Mouse (Mus musculus): ENCODE measurements around the gene Gm4952. TPM values are rescaled to one million over a fixed set of nuclear protein-coding genes. Genes with fewer than 3 reads are reported as not detected.
"Not testable (repeated sequence)": the region's sequence is repeated elsewhere in the genome, so short reads cannot be mapped to it uniquely, and the experiment has no call there.

Gm4952 gene
- polyA plus RNA-seq, 1 experiment, result 0.16 TPM

DNA sequence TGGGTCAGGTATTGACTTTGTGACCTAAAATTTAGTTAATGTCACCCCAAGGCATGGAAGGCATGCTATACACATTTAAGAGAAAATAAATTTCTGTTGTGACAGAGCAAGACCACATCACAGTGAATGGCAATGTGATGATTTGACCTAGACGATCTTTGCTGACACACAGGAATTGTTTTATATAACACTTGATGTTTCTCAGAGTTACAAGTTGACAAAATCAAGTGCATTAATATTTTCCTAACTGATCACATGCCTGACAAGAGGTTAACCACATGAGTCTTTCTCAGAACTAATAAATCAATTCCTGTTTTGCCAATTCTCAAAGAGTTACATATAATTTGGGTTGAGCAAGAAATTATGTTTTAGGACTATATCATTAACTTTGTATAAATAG lies 13.9 kb downstream of the Gm4952 start:
- TF ChIP-seq POLR2A (IDR thresholded peaks at IDR 0.05; ENCODE audit: borderline replicate concordance, insufficient read depth, low read length) (no peak), CTCF (IDR thresholded peaks at IDR 0.05; ENCODE audit: borderline replicate concordance, insufficient read depth, low read depth, low read length) (no peak)
- H3K27ac ChIP-seq (ENCODE audit: insufficient read depth, low read length), result no peak overlapping the region
- 68% methylated on average over 1 of the region's 1 CpGs for WGBS
- DNase-seq, result no peak
- no peak overlapping the region for H3K4me3 ChIP-seq (replicated peaks; ENCODE audit: insufficient read depth, low read depth, low read length)
- no peaks in the 10 kb centered on the region for H3K27me3 ChIP-seq (ENCODE audit: control insufficient read depth, insufficient read depth, low read length)
- H3K4me1 ChIP-seq (ENCODE audit: control insufficient read depth, insufficient read depth, low read length), result no peaks in the 10 kb centered on the region

DNA sequence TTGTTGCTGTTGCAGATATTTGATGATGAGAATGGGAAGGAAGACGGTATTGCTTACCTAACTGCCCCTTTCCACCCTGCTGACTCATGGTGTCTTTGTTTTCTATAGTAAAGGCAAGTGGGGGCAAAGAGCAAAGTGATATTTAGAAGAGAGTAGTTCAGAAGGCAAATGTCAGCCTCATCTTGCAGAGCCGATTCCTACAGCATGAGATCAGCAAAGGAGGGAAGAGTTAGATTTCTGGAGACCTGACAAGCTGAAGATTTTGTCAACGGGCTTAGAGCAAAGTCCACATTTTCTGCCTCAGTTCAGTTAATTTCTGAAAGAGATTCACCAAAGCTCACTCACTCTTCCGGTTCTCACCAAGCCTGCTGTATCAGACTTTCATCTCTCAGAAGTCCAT lies 33.4 kb downstream of the Gm4952 start, which contains the start of gene Glyat:
Gene Glyat, plus strand, starts transcription at position 133 of the 400 bp plus-strand sequence.
- H3K27me3 ChIP-seq (ENCODE audit: control insufficient read depth, insufficient read depth, low read length), result no peaks in the 10 kb centered on the region
- H3K4me3 ChIP-seq (replicated peaks; ENCODE audit: insufficient read depth, low read depth, low read length), result no peak within 1 kb of the TSS
- 75% methylated on average over 4 of the region's 4 CpGs for WGBS
- H3K4me1 ChIP-seq (ENCODE audit: control insufficient read depth, insufficient read depth, low read length), result no peaks in the 10 kb centered on the region
- DNase-seq, result no peak
- TF ChIP-seq POLR2A (IDR thresholded peaks at IDR 0.05; ENCODE audit: borderline replicate concordance, insufficient read depth, low read length) (no peak), CTCF (IDR thresholded peaks at IDR 0.05; ENCODE audit: borderline replicate concordance, insufficient read depth, low read depth, low read length) (no peak)
- H3K27ac ChIP-seq (ENCODE audit: insufficient read depth, low read length), result no peak within 1 kb of the TSS

DNA sequence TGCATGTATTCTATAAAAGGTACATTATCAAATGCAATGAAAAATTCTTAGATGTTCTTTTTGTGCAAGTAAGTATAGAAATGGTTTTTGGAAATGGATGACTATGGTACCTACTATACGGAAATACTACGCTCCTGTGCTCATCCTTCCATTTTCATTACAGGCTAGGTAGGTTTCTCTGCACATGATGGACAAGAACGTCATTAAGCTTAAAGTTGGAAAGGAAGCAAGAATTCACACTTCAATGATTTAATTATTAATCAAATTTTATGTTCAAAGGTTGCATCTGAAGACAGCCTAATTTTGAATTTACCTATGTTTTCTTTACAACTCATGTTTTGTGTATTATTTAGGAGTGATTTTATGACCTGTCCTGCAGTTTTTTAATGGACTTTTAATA lies 34.5 kb downstream of the Gm4952 start:
- Histone ChIP-seq H3K27me3 (ENCODE audit: control insufficient read depth, insufficient read depth, low read length) (no peaks in the 10 kb centered on the region), H3K4me1 (ENCODE audit: control insufficient read depth, insufficient read depth, low read length) (no peaks in the 10 kb centered on the region), H3K4me3 (replicated peaks; ENCODE audit: insufficient read depth, low read depth, low read length) (no peak overlapping the region), H3K27ac (ENCODE audit: insufficient read depth, low read length) (no peak overlapping the region)
- DNase-seq, result no peak
- 81% methylated on average over 3 of the region's 3 CpGs for WGBS
- TF ChIP-seq POLR2A (IDR thresholded peaks at IDR 0.05; ENCODE audit: borderline replicate concordance, insufficient read depth, low read length) (no peak), CTCF (IDR thresholded peaks at IDR 0.05; ENCODE audit: borderline replicate concordance, insufficient read depth, low read depth, low read length) (no peak)

DNA sequence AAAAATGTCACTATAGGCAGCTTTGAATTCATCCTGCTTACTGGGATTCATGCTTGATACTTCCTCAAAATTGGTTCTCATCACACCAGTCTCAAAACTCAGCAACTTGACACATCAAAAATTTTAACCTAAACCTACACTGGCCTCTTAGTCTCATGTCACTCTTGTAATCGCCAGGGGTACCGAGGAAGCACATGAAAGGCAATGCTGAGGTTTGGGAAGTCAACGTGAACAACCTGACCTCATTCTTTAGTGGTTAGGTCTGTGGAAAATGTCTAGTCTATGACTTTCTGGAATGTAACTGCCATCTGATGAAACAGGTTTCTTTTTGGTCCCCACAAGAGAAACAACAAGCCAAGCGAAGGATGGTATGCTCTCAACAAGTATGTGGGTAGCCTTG lies 35.2 kb downstream of the Gm4952 start:
- Histone ChIP-seq H3K27me3 (ENCODE audit: control insufficient read depth, insufficient read depth, low read length) (no peaks in the 10 kb centered on the region), H3K4me3 (replicated peaks; ENCODE audit: insufficient read depth, low read depth, low read length) (no peak overlapping the region), H3K27ac (ENCODE audit: insufficient read depth, low read length) (no peak overlapping the region), H3K4me1 (ENCODE audit: control insufficient read depth, insufficient read depth, low read length) (no peaks in the 10 kb centered on the region)
- 88% methylated on average over 4 of the region's 4 CpGs for WGBS
- no peak for DNase-seq
- TF ChIP-seq CTCF (IDR thresholded peaks at IDR 0.05; ENCODE audit: borderline replicate concordance, insufficient read depth, low read depth, low read length), result no peak
- no peak for TF ChIP-seq POLR2A (IDR thresholded peaks at IDR 0.05; ENCODE audit: borderline replicate concordance, insufficient read depth, low read length)

DNA sequence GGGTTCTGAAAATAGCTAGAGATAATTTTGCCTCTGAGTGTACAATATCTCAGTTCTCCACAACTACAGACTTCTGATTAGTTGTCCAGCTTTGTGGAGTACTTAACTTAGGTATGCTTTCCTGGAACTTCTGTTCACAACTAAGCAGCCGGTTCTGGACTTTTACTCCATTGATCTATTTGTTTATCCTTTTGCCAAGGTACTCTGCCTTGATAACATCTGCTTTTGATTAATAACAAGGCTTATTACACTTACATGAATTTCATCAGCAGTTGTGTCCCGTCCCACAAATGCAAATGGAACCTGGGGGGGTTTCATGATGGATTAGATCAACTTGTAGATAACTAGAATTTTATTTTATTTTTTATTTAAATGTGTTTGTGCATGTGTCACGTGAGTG lies 37.1 kb downstream of the Gm4952 start:
- WGBS, result 67% methylated on average over 3 of the region's 3 CpGs
- DNase-seq, result no peak
- no peak overlapping the region for H3K4me3 ChIP-seq (replicated peaks; ENCODE audit: insufficient read depth, low read depth, low read length)
- H3K27me3 ChIP-seq (ENCODE audit: control insufficient read depth, insufficient read depth, low read length), result no peaks in the 10 kb centered on the region
- TF ChIP-seq CTCF (IDR thresholded peaks at IDR 0.05; ENCODE audit: borderline replicate concordance, insufficient read depth, low read depth, low read length), result no peak
- H3K4me1 ChIP-seq (ENCODE audit: control insufficient read depth, insufficient read depth, low read length), result no peaks in the 10 kb centered on the region
- no peak overlapping the region for H3K27ac ChIP-seq (ENCODE audit: insufficient read depth, low read length)

DNA sequence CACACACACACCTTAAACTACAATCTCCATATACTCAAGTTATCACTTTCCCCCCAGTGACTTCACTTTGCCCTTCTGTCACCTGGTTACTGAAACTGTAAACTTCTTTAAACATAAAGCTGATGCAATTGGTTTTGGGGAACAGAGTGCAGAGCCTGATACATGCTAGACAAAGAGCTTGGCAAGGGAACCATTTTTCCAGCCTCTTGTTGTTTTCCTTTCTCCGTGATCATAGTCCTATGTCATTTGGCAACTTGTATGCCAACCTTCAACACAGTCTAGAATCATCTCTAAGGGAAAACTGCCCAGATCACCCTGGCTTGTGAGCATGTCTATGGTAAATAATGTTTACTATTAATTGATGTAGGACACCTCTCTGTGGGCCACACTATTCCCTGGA lies 38.3 kb downstream of the Gm4952 start:
- Histone ChIP-seq H3K27me3 (ENCODE audit: control insufficient read depth, insufficient read depth, low read length) (no peaks in the 10 kb centered on the region), H3K4me3 (replicated peaks; ENCODE audit: insufficient read depth, low read depth, low read length) (no peak overlapping the region), H3K4me1 (ENCODE audit: control insufficient read depth, insufficient read depth, low read length) (no peaks in the 10 kb centered on the region), H3K27ac (ENCODE audit: insufficient read depth, low read length) (no peak overlapping the region)
- WGBS, result 52% methylated on average over 1 of the region's 1 CpGs
- no peak for DNase-seq
- TF ChIP-seq POLR2A (IDR thresholded peaks at IDR 0.05; ENCODE audit: borderline replicate concordance, insufficient read depth, low read length), result no peak
- TF ChIP-seq CTCF (IDR thresholded peaks at IDR 0.05; ENCODE audit: borderline replicate concordance, insufficient read depth, low read depth, low read length), result no peak

DNA sequence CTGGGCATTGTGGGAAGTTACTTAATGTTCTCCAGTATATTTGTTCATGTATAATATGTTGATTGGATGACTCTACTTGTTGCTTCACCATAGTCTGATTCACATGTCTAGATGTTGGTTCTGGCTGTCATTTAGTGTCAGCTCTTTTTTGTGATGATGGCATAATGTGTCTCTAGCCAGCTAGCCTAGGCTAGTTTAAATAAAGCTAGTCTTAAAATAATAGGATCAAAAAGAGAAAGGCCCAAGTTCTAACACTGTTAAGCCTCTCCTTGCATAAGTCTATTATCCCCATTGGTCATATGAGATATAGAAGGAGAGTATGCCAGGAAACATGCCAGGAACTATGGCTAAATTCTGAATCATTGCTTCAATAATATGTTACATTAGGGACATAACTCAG lies 49.7 kb downstream of the Gm4952 start:
- H3K4me1 ChIP-seq (ENCODE audit: control insufficient read depth, insufficient read depth, low read length), result no peaks in the 10 kb centered on the region
- no peak for TF ChIP-seq CTCF (IDR thresholded peaks at IDR 0.05; ENCODE audit: borderline replicate concordance, insufficient read depth, low read depth, low read length)
- TF ChIP-seq POLR2A (IDR thresholded peaks at IDR 0.05; ENCODE audit: borderline replicate concordance, insufficient read depth, low read length), result no peak
- H3K27me3 ChIP-seq (ENCODE audit: control insufficient read depth, insufficient read depth, low read length), result no peaks in the 10 kb centered on the region
- DNase-seq, result no peak
- H3K27ac ChIP-seq (ENCODE audit: insufficient read depth, low read length), result no peak overlapping the region
- H3K4me3 ChIP-seq (replicated peaks; ENCODE audit: insufficient read depth, low read depth, low read length), result no peak overlapping the region

DNA sequence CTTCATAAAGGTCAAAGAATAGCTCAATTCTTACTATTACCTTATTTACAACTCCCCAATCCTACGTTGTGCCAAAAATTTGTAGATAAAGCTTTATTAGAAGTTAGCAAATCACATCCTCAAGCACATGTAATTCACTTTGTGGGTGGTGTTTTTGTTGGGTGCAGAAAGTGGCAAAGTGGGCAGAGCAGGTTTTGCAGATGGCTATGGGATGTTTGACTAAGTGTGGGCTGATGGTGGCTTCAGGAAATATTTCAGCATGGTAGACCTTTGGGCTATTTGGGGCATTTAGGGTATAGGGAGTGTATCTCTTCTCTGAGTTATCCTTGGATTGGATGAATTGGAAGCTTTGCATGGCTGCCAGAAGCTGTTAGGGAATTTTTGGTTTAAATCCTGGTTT lies 66.4 kb downstream of the Gm4952 start:
- DNase-seq, result no peak
- H3K4me1 ChIP-seq (ENCODE audit: control insufficient read depth, insufficient read depth, low read length), result no peaks in the 10 kb centered on the region
- WGBS, result 69% methylated on average over 1 of the region's 1 CpGs
- TF ChIP-seq CTCF (IDR thresholded peaks at IDR 0.05; ENCODE audit: borderline replicate concordance, insufficient read depth, low read depth, low read length) (no peak), POLR2A (IDR thresholded peaks at IDR 0.05; ENCODE audit: borderline replicate concordance, insufficient read depth, low read length) (no peak)
- H3K27me3 ChIP-seq (ENCODE audit: control insufficient read depth, insufficient read depth, low read length), result no peaks in the 10 kb centered on the region
- no peak overlapping the region for H3K4me3 ChIP-seq (replicated peaks; ENCODE audit: insufficient read depth, low read depth, low read length)
- no peak overlapping the region for H3K27ac ChIP-seq (ENCODE audit: insufficient read depth, low read length)

DNA sequence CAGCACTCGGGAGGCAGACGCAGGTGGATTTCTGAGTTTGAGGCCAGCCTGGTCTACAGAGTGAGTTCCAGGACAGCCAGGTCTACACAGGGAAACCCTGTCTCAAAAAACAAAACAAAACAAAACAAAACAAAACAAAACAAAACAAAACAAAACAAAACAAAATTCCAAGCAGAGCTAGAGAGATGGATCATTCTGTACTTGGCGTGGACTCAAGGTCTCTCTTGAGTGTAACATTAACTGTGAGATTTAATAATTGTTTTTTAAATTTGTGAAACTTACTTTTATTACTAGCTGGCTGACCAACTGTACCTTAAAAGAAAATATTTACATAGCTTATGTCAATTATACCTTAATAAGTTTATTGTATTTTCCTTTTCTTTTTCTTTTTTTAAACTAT lies 68.8 kb downstream of the Gm4952 start:
- H3K4me3 ChIP-seq (replicated peaks; ENCODE audit: insufficient read depth, low read depth, low read length); H3K27ac ChIP-seq (ENCODE audit: insufficient read depth, low read length); DNase-seq; H3K4me1 ChIP-seq (ENCODE audit: control insufficient read depth, insufficient read depth, low read length); H3K27me3 ChIP-seq (ENCODE audit: control insufficient read depth, insufficient read depth, low read length): not testable (repeated sequence)
- 93% methylated on average over 3 of the region's 3 CpGs for WGBS

All from cerebellum, adult 2 months (tissue).